In the genomic region with DNA sequence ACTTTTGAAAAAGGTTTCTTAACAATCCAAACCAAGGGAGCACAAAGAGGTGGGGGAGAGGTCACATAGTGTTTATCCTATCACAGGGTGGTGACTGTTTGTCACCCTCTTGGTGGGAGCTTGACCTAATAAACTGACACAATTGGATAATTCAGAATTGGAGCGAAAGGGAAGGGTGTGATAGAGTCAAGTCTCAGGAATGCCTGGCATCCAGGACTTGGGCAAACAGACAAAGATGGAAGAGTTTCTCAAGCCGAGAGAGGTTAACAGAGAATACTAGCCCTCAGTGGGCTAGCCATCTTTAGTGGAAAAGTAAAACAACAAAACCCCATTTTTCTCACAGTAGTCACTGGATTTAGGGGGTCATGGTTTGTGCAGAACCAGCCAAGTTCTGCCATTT, we compare ENCODE assay signal across 15 mouse cellular contexts. TPM values are rescaled to one million over a fixed set of nuclear protein-coding genes. Genes with fewer than 3 reads are reported as not detected.
"Had no signal": no experiment of that assay in that cellular context is flagged by ENCODE, and none has a peak within 500 bp of the region (broad histone marks: within the 10 kb centered on the region; RNA-seq: fewer than 3 reads in every experiment).

No protein-coding gene starts in this region.

- H3K9ac ChIP-seq: limb, embryonic 15.5 days; liver, embryonic 12.5 days; lung, embryonic 14.5 days; midbrain, embryonic 15.5 days; neural tube, embryonic 12.5 days had no signal

- H3K4me2 ChIP-seq: limb, embryonic 15.5 days; liver, embryonic 12.5 days; lung, embryonic 14.5 days; midbrain, embryonic 11.5 days; midbrain, embryonic 15.5 days; neural tube, embryonic 12.5 days had no signal

- ATAC-seq: liver, embryonic 12.5 days; midbrain, embryonic 15.5 days had no signal

- DNase-seq: kidney, postnatal 25 days; lung, embryonic 14.5 days; lung, postnatal 10 days; right cerebral cortex, adult 18-20 months; right cerebral cortex, postnatal 25 days; thymus, postnatal 36 days had no signal

- H3K36me3 ChIP-seq: limb, embryonic 15.5 days; liver, embryonic 12.5 days; midbrain, embryonic 15.5 days; neural tube, embryonic 12.5 days had no signal

- H3K9me3 ChIP-seq: limb, embryonic 15.5 days; liver, embryonic 12.5 days; midbrain, embryonic 15.5 days; neural tube, embryonic 12.5 days had no signal

- H3K27ac ChIP-seq: left cerebral cortex, adult 2 months; limb, embryonic 15.5 days; liver, embryonic 12.5 days; macrophage; midbrain, embryonic 15.5 days; neural tube, embryonic 12.5 days had no signal

- H3K4me3 ChIP-seq: left cerebral cortex, adult 2 months; limb, embryonic 15.5 days; liver, embryonic 12.5 days; megakaryocyte, embryonic 14.5 days; midbrain, embryonic 15.5 days; neural tube, embryonic 12.5 days had no signal

- H3K4me1 ChIP-seq: limb, embryonic 15.5 days; liver, embryonic 12.5 days; megakaryocyte, embryonic 14.5 days; midbrain, embryonic 15.5 days; neural tube, embryonic 12.5 days had no signal

- H3K27me3 ChIP-seq: limb, embryonic 15.5 days; liver, embryonic 12.5 days; megakaryocyte, embryonic 14.5 days; midbrain, embryonic 15.5 days; neural tube, embryonic 12.5 days had no signal

RNA-seq across cellular contexts. Expression of a gene that starts 32.5 kb away (rescaled TPM):
- total RNA-seq: neutrophil, adult 5-6 weeks had no signal
- polyA plus RNA-seq: macrophage had no signal
